Mouse (Mus musculus): ENCODE measurements at regions not wholly inside any gene's neighbourhood (a gene's known extent, or its start where the extent isn't known, plus 50 kb on each side); places are given as distances from the start of the nearest gene placed in this dataset.

DNA sequence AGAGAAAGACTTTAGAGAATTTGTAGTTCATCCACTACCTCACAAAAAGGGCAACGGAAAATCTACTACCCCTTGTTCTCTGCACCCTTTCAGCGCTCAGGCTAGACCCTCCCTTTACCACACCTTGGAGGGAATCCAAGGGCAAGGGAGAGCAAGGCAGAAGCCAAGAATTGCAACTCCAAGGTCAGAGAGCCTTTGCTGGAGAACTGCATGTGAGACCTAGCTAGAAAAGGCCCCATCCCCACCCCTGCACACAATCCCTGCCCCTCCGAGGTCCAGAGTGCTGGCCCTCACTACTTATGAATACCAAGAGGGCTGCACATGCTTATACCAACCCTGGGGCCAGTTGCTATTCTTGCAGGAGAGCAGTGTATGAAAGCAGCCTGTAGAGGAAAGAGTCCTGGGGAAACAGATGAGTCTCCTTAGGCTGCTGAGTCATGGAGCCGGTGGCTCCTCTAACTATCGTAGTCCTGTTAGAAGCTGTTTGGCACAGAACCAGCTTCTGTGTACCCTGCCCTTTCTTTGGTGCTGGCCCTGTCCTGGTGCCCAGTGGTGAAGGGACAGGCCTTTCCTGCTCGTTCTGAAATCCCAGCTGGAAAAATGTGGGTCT, 577.5 kb upstream of the Mki67 start:
- DNase-seq: no peak

DNA sequence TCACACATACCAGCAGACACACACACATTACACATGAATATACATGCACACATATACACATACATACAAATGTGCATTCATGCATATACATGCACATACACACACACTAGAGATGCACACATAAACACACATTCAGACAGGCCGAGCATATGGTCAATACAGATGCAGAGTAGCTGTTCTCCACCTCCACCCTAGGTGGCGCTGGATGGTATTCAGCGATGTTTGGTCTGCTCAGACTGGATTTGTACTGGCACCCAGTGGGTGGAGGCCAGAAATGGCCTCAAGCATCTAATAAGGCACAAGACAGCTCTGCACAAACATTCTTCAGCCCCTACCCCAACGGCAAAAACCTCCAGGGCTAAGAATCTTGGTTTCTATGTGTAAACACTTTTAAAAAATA, 578.3 kb upstream of the Mki67 start:
- no peak for DNase-seq

- DNase-seq: no peak
Measured at GRCm38 (mm10) chr7:136297901-136298513, 581.8 kb upstream of the Mki67 start.

DNA sequence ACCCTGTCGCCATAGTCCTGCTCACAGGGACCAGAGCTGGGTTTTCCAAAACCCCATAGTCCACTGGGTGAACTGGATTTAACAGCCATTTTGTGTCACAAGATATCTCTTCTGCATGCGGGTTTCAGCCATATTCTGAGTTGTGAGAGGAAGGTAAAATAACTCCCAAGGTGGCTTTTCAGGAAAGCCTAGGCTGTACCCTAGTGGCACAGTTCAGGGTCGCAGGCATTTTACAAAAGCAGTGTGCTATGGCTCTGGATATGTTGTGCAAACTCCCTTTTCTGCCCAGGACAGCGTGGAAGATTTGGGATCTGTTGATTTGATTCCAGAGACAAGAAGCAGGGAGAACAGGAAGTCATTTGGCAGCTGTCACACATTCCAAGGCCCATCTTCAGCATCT, 588.3 kb upstream of the Mgmt start:
- no peak for DNase-seq

GRCm38 (mm10) chr7:136308765-136309164, 585.6 kb upstream of the Mgmt start:
- DNase-seq: no peak

- peak; percentile 43 for DNase-seq
Measured at GRCm38 (mm10) chr7:136327281-136327680, 567.1 kb upstream of the Mgmt start.

DNA sequence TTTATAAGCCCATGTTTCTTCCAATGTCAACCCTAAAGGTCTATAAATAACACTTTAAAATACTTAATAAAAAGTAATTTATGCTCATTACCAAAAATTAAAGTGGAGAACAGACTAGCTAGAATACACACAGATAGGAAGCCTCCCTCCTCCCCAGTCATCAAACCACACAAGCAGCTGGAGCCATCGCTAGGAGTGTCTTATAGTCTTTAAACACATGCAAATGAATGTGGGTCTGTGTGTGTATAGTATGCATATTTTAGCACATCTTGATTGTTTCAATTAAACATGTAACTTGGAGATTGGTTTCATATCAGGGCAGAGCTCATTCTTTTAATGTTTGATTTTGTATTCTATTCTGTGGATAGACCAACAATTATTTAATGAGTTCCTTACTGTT, 564.0 kb upstream of the Mgmt start:
- no peak for DNase-seq

DNA sequence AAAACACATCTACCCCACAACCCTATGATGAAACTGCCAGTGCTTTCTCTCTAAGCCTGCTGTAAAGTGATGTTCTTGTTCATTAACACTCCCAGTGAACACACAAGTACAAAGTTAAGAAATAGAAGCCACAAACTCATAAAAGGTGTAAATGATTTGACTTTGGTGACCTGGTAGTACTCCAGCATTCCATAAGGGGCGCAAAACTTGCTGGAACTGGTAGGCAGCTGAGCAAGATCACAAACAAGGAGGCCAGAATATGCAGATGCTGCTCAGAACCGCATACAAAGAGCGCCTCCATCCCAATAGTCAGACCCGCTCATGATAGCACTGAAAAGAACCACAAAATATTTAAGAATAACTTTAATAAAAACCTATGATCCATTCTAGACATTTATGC, 561.6 kb upstream of the Mgmt start:
- DNase-seq: no peak

DNA sequence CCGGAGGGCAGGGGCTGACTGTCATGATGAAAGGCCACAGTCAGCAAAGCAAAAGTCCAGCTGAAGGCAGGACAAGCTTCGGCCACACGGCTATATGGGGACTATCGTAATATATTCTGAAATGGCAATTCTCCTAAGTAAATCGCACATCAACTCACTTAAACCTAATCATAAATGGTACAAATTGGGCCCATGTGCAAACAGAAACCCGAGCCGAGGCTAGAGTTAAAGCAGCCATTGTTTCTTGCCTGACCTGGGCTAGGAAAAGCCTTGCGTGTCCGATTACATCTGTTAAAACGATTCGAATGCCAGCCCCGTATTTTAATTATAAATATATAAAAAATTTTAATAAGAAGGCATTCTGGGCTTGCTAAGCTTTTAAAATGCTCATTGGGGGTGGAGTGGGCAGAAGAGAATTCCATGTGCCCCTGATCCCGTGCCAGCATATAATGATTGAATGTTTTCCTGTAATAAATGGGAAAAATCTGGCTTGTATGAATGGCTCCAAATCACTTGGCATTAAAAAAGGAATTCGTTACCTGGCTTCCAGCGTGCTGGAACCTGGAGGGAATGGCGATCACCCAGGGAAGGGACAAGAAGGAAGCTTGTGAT, 552.7 kb upstream of the Mgmt start:
- DNase-seq: no peak

- no peak for DNase-seq
Measured at GRCm38 (mm10) chr7:136342211-136342799, 552.1 kb upstream of the Mgmt start.

DNA sequence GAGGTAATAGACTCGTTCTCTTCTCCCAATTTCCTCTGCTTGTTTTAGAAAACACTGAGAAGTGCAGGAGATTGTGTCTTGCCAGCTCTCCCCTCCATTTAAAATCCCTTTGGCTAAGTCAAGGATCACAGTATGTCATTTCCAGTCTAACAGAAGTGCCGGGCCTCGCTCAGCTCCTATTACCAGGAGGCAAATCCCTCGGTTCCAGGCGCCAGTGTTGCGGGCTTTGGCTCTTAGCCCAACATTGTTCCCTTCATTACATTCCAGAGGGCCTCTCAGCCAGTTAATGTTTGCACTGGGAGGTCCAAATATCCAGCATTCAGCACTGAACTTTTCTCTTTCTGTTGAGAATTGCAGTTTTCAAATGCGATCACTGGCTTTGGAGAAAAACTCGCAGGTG, 551.6 kb upstream of the Mgmt start:
- peak; percentile 55 for DNase-seq

DNA sequence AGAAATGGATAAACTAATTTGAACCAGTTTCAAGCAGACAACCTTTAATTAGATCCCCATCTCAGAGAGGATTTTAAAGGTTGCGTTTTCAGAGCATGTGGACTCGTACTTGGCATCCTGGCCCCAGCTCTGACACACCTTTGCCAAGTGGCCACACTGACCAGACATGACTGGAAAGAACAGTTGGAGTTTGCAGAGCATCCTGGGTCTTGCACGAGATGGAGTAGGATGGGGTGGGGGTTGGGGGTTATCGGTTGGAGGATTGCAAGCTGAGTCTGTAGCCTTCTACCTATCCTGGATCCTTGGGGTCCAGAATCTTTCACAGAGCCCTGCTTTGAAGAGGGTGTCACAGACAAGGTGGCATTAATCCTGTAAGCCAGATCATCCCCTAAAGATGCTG, 550.9 kb upstream of the Mgmt start:
- DNase-seq: no peak

- DNase-seq: no peak
Measured at GRCm38 (mm10) chr7:136345051-136345450, 549.4 kb upstream of the Mgmt start.

GRCm38 (mm10) chr7:136346531-136346930, 547.9 kb upstream of the Mgmt start:
- DNase-seq: no peak

GRCm38 (mm10) chr7:136348309-136348708, 546.1 kb upstream of the Mgmt start:
- DNase-seq: no peak

DNA sequence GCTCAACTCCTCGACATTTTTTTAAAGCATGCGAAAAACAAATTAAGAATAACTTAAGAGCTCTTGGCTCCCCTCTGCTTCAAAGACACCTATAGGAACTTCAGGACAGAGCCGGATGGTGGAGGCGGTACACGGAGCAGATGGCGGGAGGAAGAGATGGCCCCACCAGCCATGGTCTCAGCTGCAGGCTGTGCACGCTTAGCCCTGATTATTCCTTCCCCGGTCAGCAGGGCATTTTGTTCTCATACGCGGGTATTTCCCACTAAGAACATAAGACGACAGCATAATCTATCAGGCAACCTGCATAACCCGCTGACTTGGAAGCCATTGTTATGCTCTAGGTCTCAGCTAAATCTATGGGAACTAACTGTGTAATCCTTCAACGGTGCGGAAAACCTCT, 544.8 kb upstream of the Mgmt start:
- no peak for DNase-seq

DNA sequence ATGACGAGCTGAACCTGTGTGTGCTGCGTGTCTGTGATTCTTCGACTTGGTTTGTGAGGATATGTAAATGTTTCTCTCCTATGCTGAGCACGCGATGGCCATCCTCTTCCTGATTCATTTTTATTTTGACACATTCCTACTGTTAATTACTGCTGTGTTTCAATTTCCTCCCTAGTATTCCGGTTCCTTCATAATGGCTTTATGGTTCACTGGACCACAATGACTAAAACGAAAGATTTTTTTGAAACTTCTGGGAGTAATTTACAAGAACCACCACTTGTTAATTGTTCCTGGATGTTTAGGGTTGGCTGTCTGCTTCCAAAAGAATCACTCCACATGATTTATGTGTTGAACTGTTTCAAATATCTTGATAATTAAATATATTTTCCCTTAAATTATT, 537.4 kb upstream of the Mgmt start:
- DNase-seq: no peak

- DNase-seq: no peak
Measured at GRCm38 (mm10) chr7:136365318-136366211, 528.8 kb upstream of the Mgmt start.

GRCm38 (mm10) chr7:136377259-136377658, 517.2 kb upstream of the Mgmt start:
- no peak for DNase-seq

GRCm38 (mm10) chr7:136377742-136378141, 516.7 kb upstream of the Mgmt start:
- peak; percentile 10 for DNase-seq

DNA sequence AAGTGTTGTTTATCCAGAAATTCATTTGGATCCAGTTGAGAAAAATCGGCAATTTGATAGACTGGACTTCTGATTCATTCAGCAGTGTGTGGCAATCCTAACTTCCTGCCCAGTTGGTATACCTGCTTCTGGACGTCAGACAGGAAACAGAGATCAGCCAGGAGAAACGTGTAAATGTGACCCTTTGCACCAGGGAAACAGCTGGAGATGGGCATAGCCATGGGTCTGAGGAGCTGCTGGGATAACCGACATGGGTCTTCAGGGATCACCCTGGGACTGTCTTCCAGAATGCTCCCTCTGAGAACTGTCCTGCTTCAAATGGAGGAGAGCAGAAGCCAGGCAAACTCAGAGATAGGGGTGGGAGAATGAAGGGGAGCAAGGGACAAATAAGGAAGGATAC, 516.1 kb upstream of the Mgmt start:
- DNase-seq: no peak

DNA sequence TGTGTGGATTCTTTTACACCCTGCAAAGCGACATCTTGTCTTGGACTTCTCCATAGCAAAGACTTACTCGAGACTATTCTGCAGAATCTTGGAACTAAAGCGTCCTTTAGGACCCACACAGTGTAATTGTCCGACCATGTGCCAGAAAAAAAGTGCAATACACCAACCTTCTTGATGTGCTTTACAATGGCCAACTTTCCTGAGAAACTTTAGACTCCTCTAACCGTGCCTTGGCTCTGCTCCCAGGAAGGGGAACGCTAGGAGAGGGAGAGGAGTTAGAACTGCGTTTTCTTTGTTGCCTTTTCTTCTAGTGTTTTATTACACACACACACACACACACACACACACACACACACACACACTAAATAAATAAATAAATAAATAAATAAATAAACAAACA, 515.1 kb upstream of the Mgmt start:
- no peak for DNase-seq

- DNase-seq: no peak
Measured at GRCm38 (mm10) chr7:136379741-136380140, 514.7 kb upstream of the Mgmt start.
